Mouse (Mus musculus) brain, embryonic 18.5 days (tissue): ENCODE data around the gene Ass1.
"Not testable (repeated sequence)": the region's sequence is repeated elsewhere in the genome, so short reads cannot be mapped to it uniquely, and the experiment has no call there.

Source experiments
- DNase-seq: peaks from one replicate; pipeline ENCODE4 v3.0.0-alpha.2; 2012; ENCODE audit warnings: low read depth, low spot score

The Ass1 gene

DNA sequence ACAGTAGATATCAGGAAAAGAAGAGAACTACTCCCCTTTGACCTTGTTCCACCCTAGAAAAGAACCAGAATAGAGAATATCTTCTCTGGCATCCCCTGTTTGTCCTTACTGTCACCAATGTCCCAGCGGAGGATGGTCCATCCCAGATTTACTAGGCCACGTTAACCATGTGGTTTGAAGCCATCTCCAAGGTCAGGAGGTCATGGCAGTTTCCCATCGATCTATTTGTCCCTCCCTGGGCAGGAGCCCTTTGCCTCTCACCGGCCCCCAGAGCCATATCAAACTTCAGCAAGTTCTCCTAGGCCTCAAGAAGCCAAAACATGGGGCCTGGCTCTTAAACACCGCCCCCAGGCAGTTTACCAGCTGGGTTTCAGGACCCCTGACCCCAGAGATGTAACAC lies 60.2 kb downstream of the Ass1 start:
- DNase-seq = no peak

DNA sequence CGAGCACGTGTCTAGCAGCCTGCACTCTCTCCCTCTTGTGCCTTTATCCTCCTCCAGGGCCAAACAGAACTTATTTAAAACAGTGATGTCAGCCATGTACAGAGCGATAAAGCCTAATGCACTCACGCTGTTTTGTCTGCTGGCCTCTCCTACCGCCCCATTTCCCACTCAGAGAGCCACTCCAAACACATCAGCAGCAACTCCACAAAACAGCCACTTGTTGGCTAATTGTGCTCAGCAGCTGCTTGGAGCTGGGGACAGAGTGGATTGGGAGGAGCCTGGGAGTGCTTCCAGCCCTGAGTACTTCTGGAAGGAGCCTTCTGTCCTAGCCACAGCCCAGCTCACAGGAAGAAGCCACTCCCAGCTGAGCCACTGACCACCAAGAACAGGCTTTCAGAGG lies 67.0 kb downstream of the Ass1 start:
- DNase-seq = no peak

DNA sequence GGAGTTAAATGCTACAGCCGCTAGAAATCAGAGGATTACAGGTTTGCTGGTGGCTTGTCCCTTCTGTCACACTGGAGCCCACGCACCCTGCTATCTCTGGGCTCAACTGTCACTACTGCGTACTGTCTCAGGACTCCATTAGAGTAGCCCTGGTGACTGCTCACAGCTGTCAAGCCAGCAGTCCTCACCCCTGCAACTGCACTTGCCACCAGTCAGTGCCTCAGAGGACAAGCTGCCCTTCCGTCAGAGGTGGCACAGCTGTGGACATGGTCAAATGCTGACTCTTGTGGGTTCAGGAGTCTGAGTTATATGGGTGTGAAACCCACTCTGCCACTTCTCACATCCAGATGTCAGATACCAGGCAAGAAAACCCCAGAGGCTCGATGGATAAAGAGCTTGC lies 68.7 kb downstream of the Ass1 start:
- no peak for DNase-seq

DNA sequence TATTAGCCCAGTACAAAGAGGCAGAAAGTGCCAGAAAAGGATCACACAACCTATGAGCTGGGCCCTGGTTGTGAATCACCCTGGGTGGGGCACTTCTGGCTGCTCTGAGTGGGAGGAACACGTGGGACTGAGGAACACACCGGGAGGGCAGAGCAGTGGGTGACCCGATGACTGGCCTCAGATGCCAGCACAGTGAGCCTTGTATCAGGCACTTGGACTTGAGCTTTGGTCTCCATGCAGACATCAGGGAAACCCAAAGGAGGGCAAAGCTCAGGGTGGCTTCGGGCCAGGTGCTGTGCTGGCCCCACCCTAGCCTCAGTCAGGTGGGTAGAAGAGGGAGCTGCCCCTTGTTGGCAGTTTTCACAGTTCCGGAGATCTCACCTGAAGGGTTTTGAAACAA lies 71.6 kb downstream of the Ass1 start:
- no peak for DNase-seq

GRCm38 (mm10) chr2:31547726-31548125 lies 77.7 kb downstream of the Ass1 start:
- no peak for DNase-seq

DNA sequence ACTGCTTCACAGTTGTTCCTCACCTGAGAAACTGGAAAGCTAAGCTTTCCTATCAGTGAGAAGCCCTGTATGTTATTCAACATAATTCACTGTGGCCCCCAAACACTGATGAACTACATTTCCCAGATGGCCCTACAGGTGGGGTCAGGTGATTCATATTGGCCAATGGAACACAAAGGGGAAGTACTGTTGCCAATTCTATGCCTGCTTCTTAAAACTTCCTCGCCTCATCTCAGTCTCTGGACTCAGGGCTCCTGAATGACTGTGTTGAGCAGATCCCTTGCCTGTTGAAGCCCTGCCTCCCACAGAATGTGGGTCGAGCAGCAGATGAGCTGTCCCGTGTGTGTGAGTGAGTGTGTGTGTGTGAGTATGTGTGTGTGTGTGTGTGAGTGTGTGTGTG lies 80.5 kb downstream of the Ass1 start:
- DNase-seq = no peak

GRCm38 (mm10) chr2:31551351-31551750 lies 81.3 kb downstream of the Ass1 start:
- not testable (repeated sequence) for DNase-seq

- no peak for DNase-seq
Measured at GRCm38 (mm10) chr2:31551971-31552370, 82.0 kb downstream of the Ass1 start.

DNA sequence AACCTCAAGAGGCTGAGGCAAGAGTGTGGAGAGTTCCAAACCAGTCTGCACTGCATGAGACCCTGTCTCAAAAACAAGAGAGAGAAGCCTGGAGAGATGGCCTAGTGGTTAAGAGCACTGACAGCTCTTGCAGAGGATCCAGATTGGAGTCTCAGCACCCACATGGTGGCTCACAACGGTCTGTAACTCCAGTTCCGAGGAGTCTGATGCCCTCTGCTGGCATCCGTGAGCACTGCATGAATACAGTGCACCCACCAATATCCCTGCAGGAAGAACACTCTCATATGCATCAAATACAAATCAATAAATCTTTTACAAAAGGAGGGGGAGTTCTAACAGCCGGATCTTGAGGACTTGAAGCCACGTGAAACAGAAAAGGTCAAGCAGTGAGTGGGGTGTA lies 84.6 kb downstream of the Ass1 start:
- DNase-seq = no peak
